Mouse (Mus musculus): Measurements from ENCODE around the gene Prkar1b.

DNA sequence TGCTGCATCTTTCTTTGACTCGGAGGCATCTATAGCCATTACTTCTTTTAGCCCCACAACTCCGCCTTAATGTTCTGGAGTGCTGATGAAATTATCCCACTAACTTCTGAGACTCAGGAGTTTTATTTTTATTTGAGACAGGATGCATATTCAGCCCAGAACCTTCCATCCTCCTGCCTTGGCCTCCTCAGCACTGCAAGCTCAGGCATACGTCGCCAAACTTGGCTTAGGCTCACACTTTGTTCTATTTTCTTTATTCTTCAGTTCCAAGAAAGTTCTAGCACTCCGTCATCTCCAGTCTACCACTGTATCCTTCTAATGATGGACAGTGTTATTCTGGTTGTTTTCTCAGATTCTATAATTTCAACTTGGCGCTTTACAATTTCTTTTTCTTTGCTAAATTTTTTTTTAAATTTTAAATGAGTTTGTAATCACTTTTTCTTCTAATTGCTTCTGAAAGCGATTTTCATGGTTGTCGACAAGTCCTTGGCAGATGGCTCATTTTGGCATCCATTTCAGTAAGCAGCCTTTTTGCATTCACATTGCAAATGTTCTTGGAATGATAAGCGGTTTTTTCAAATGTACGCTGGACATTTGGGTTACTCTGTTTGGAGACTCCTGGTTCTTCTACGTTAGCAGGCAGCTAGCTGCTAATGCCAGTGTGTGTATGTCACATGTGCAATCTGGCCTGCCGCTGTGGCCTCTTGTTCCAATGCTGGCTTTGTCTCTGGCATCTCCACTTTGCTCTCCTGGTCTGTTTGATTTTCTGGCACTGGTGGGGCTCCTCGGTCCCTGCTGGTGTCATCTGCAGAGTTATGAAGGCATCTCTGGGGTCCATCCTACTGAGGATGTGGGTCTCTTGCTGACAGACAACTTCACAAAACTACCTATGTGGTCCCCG is 2.4 kb downstream of the Prkar1b start:
- TF ChIP-seq CTCF (conservative IDR thresholded peaks at IDR 0.05; ENCODE audit: low read length) (no peak), POU5F1 (IDR thresholded peaks at IDR 0.05; ENCODE audit: borderline replicate concordance, low read length) (no peak)
